Mouse (Mus musculus): ENCODE data around the gene Cox8a.

GRCm38 (mm10) chr19:7236011-7236410 is 18.6 kb upstream of the Cox8a start:
- TF ChIP-seq CTCF (IDR thresholded peaks at IDR 0.05; ENCODE audit: extremely low read depth, insufficient read depth, insufficient read length, insufficient replicate concordance) (no peak), POLR2A (IDR thresholded peaks at IDR 0.05; ENCODE audit: low read depth, low read length) (no peak)

Data from spleen, adult 2 months (tissue).